Mouse (Mus musculus): ENCODE results near the gene Abhd12b.
A peak's percentile ranks its signal among the peaks of the same experiment; 100 is the strongest.
"Not testable (repeated sequence)": the region's sequence is repeated elsewhere in the genome, so short reads cannot be mapped to it uniquely, and the experiment has no call there.

The Abhd12b gene

GRCm38 (mm10) chr12:70137626-70138025 lies 16.3 kb upstream of the Abhd12b start:
- DNase-seq (ENCODE audit: low read depth, low spot score) = no peak

- no peak for DNase-seq (ENCODE audit: low read depth, low spot score)
Measured at GRCm38 (mm10) chr12:70139871-70140270, 14.1 kb upstream of the Abhd12b start.

GRCm38 (mm10) chr12:70140542-70140941 lies 13.4 kb upstream of the Abhd12b start:
- DNase-seq (ENCODE audit: low read depth, low spot score) = no peak

GRCm38 (mm10) chr12:70140993-70141576 lies 12.9 kb upstream of the Abhd12b start:
- no peak for DNase-seq (ENCODE audit: low read depth, low spot score)

- not testable (repeated sequence) for DNase-seq (ENCODE audit: low read depth, low spot score)
Measured at GRCm38 (mm10) chr12:70144106-70144587, 9.8 kb upstream of the Abhd12b start.

- peak; percentile 76 for DNase-seq (ENCODE audit: low read depth, low spot score)
Measured at GRCm38 (mm10) chr12:70144637-70145448, 9.1 kb upstream of the Abhd12b start.

- DNase-seq (ENCODE audit: low read depth, low spot score) = no peak
Measured at GRCm38 (mm10) chr12:70145586-70145985, 8.4 kb upstream of the Abhd12b start.

- DNase-seq (ENCODE audit: low read depth, low spot score) = no peak
Measured at GRCm38 (mm10) chr12:70147986-70148630, 5.8 kb upstream of the Abhd12b start.

GRCm38 (mm10) chr12:70148631-70149265 lies 5.2 kb upstream of the Abhd12b start:
- DNase-seq (ENCODE audit: low read depth, low spot score) = peak; percentile 13

GRCm38 (mm10) chr12:70156222-70156621 lies 2.3 kb downstream of the Abhd12b start:
- no peak for DNase-seq (ENCODE audit: low read depth, low spot score)

- no peak for DNase-seq (ENCODE audit: low read depth, low spot score)
Measured at GRCm38 (mm10) chr12:70157292-70158066, 3.5 kb downstream of the Abhd12b start.

GRCm38 (mm10) chr12:70161057-70161456 lies 7.1 kb downstream of the Abhd12b start:
- DNase-seq (ENCODE audit: low read depth, low spot score) = peak; percentile 32

GRCm38 (mm10) chr12:70164741-70165140 lies 10.8 kb downstream of the Abhd12b start:
- no peak for DNase-seq (ENCODE audit: low read depth, low spot score)

GRCm38 (mm10) chr12:70167950-70168349 lies 14.0 kb downstream of the Abhd12b start:
- DNase-seq (ENCODE audit: low read depth, low spot score) = no peak

GRCm38 (mm10) chr12:70169969-70170368 lies 16.0 kb downstream of the Abhd12b start:
- peak; percentile 16 for DNase-seq (ENCODE audit: low read depth, low spot score)

GRCm38 (mm10) chr12:70183507-70183906 lies 29.6 kb downstream of the Abhd12b start:
- DNase-seq (ENCODE audit: low read depth, low spot score) = not testable (repeated sequence)

GRCm38 (mm10) chr12:70184173-70184783 lies 30.3 kb downstream of the Abhd12b start:
- no peak for DNase-seq (ENCODE audit: low read depth, low spot score)

GRCm38 (mm10) chr12:70192267-70192727 lies 38.4 kb downstream of the Abhd12b start:
- no peak for DNase-seq (ENCODE audit: low read depth, low spot score)

- DNase-seq (ENCODE audit: low read depth, low spot score) = no peak
Measured at GRCm38 (mm10) chr12:70195426-70195825, 41.5 kb downstream of the Abhd12b start.

- no peak for DNase-seq (ENCODE audit: low read depth, low spot score)
Measured at GRCm38 (mm10) chr12:70196341-70196740, 42.4 kb downstream of the Abhd12b start.

Measured in 3T3-L1 (cell line).